Mouse (Mus musculus) kidney, adult 2 months (tissue): Measurements from ENCODE around the gene Cyld.

ENCODE experiments used
- CTCF ChIP-seq: fragments of 200-500 bp; conservative IDR thresholded peaks from 2 replicates; pipeline ENCODE4 v1.5.1; 2011; ENCODE audit warnings: low read depth, mild to moderate bottlenecking, control low read depth, low read length, moderate library complexity, mixed read lengths; ENCODE audit not compliant: insufficient read depth, insufficient read length
- POLR2A ChIP-seq: fragments of 200-500 bp; IDR thresholded peaks from one replicate; pipeline ENCODE4 v1.6.1; 2011; ENCODE audit warnings: low read depth, low read length, control low read depth

- TF ChIP-seq POLR2A (no peak), CTCF (no peak)
Measured at GRCm38 (mm10) chr8:88648322-88648721, 48.5 kb upstream of the Cyld start.
